ENCODE assay signal across 17 mouse cellular contexts in the genomic region with DNA sequence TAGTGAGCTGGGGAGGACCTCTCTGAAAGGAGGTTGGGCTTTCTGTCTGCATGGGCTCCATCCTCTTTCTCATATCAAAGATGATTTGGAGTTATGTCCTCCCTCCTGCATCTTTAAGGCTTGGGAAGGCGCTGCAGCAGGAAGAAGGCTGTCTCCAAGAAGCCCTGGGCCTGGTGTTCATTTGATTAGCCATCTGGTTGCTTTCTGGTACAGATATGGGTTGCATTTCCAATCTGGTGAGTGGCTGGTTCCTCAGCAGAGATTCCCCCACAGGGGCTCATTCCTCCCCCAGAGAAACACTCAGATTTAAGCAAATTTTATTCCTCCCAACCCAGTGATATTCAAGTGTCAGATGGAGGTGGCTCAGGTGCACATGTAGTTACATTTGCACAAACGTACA.
DNase-seq lines count a peak whose midpoint lies in the region; TF ChIP-seq lines count a peak whose summit lies in the region.
"Had no signal": no experiment of that assay in that cellular context is flagged by ENCODE, and none has a peak within 500 bp of the region (broad histone marks: within the 10 kb centered on the region; RNA-seq: fewer than 3 reads in every experiment).

No protein-coding gene starts in this region.

- no peak overlapping the region for H3K4me3 ChIP-seq in layer of hippocampus, adult 2 months
- H3K4me3 ChIP-seq: embryonic facial prominence, embryonic 13.5 days; erythroblast, embryonic 14.5 days; forebrain, embryonic 12.5 days; gastrocnemius, adult 2 months; limb, embryonic 12.5 days; midbrain, embryonic 12.5 days had no signal

- H3K27ac ChIP-seq in layer of hippocampus, adult 2 months, result peak overlapping the region; percentile 86
- H3K27ac ChIP-seq: embryonic facial prominence, embryonic 13.5 days; forebrain, embryonic 12.5 days; hindbrain, embryonic 14.5 days; kidney, postnatal 0 days; limb, embryonic 12.5 days; macrophage; midbrain, embryonic 12.5 days had no signal

- intact Hi-C loops in left cerebral cortex, postnatal 14 days (cut with DNase I), result loop anchor here (5.0 to 10.0 kb wide), 2 partner anchors 99 to 321 kb away; no protein-coding TSS in a partner anchor

- no peak for TF ChIP-seq CTCF in layer of hippocampus, adult 2 months (conservative IDR thresholded peaks at IDR 0.05)

- peak; percentile 48 to 83 for DNase-seq in layer of hippocampus, adult 2 months (ENCODE audit: low spot score in 2 of 2)
- no peak for DNase-seq in layer of hippocampus, postnatal 10 days (ENCODE audit: low spot score in 2 of 2)
- DNase-seq in right cerebral cortex, adult 18-20 months, result peak; percentile 55
- DNase-seq in right cerebral cortex, postnatal 14 days, result no peak
- DNase-seq in left cerebral cortex, postnatal 14 days (ENCODE audit: low spot score in 2 of 2), result peak; percentile 31 to 58
- no peak for DNase-seq in ovary, adult 18-20 months (ENCODE audit: low spot score)
- DNase-seq in thymus, postnatal 36 days, result no peak
- DNase-seq: adrenal gland, adult 8-10 months had no signal

Comparison
In these comparisons a context has a peak if more than half of its experiments do, and no peak if none do; other contexts are left out.
1. DNase-seq: peak in layer of hippocampus, adult 2 months (2 of 2), right cerebral cortex, adult 18-20 months (single experiment) and left cerebral cortex, postnatal 14 days (2 of 2); none in layer of hippocampus, postnatal 10 days (0 of 2), right cerebral cortex, postnatal 14 days (single experiment), ovary, adult 18-20 months (single experiment) and thymus, postnatal 36 days (0 of 2).